Mouse (Mus musculus): ENCODE data around the gene Rab11a. TPM values are rescaled to one million over a fixed set of nuclear protein-coding genes. Genes with fewer than 3 reads are reported as not detected.
"Not testable (repeated sequence)": the region's sequence is repeated elsewhere in the genome, so short reads cannot be mapped to it uniquely, and the experiment has no call there.

The Rab11a gene
- total RNA-seq, 2 experiments from 2014 or later = 296 to 301 TPM

DNA sequence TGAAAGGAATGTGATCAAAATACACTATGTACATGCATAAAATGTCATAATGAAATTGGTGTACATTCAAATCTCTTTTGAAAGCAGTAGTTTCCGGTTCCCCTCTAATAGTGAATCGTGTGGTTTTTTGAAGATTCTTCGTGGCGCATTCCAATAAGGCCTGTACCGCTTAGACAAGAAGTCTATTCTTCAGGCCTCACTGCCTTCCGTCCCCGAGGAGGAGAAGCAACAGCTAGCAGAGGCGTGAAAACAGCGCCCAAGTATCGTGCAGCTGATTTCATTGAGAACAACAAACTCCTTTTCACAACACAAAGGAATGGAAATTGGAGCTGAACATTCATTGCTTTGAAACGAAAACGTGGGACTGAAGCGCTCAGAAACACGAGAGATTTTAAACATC, 20.5 kb upstream of the Rab11a start:
- DNase-seq (ENCODE audit: low spot score in 2 of 2) = peak in 1 of 2 experiments; percentile 41
- intact Hi-C loops (cut with DNase I) = no loop called here

GRCm38 (mm10) chr9:64752575-64752974, 15.0 kb upstream of the Rab11a start:
- no peak for DNase-seq (ENCODE audit: low spot score in 2 of 2)
- intact Hi-C loops (cut with DNase I) = no loop called here

- no peak for DNase-seq (ENCODE audit: low spot score in 2 of 2)
- intact Hi-C loops (cut with DNase I) = no loop called here
Measured at GRCm38 (mm10) chr9:64749314-64749713, 11.8 kb upstream of the Rab11a start.

DNA sequence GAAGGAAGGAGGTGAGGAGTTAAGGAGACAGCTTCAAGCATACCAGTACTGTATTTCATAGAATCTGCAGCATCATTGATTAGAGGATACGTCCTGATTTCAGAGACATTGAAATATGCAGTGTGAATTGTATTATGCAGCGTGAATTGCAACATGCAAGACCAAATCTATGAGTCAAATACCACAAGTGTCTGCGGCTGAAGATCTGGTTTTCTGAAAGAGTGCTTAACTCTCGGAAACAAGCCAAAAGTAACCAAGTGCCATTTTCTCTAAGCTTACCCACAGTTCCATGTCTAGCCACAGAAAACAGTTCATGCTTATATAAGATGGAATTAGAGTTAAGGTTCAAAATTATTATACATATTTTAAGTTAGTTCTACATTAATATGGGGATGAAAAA, 10.2 kb upstream of the Rab11a start:
- intact Hi-C loops (cut with DNase I) = no loop called here
- DNase-seq (ENCODE audit: low spot score in 2 of 2) = no peak

GRCm38 (mm10) chr9:64742453-64742852, 4.9 kb upstream of the Rab11a start:
- intact Hi-C loops (cut with DNase I) = no loop called here
- DNase-seq (ENCODE audit: low spot score in 2 of 2) = no peak

DNA sequence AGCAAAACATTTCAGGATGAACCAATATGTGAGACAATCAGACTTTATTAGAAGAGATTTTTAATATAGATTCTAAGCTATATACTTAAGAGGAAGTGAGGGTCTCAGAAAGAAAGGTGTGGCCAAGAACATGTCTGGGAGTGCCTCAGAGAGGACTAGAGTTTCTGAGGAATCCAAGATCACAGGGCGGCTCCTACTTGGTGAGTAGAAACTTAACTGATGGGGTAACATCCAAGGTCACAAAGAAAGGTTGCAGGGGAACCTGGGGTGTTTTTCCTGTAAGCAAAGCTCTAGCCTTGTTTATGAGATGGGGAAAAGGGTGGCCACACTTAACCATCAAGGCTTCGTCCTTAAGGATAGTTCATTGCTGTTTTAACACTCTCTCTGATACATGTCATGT, 1.4 kb upstream of the Rab11a start:
- intact Hi-C loops (cut with DNase I) = no loop called here
- no peak for DNase-seq (ENCODE audit: low spot score in 2 of 2)

GRCm38 (mm10) chr9:64736639-64737405, 736 bp downstream of the Rab11a start:
- peak; percentile 44 to 56 for DNase-seq (ENCODE audit: low spot score in 2 of 2)
- intact Hi-C loops (cut with DNase I) = no loop called here

DNA sequence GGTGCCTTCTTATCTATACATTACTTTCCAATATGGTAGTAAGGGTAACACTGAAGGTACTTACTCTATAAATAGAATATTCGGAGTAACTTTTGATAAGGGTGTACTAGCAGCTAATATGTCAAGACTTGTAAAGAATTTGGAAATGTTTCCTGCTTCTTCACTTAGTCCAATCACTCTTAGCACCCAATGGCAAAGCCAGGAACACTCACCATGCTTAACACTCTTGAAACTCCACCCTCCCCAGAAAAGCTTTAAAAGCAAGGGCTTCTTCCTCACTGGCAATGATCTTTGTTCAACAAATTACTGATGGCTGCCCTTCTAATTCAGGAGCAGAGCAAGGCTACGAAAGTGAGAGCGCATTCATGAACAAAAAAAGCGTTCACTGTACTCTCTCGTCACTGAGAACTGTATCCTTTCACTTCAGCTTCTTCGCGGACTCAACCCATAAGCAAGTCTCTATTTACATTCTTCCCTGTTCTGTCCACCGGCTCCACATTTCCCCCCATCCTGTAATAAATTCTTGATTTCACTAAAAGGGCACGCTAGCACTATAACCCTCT, 1.4 kb downstream of the Rab11a start:
- intact Hi-C loops (cut with DNase I) = no loop called here
- no peak for DNase-seq (ENCODE audit: low spot score in 2 of 2)

- intact Hi-C loops (cut with DNase I); DNase-seq (ENCODE audit: low spot score in 2 of 2): not testable (repeated sequence)
Measured at GRCm38 (mm10) chr9:64734992-64735391, 2.6 kb downstream of the Rab11a start.

DNA sequence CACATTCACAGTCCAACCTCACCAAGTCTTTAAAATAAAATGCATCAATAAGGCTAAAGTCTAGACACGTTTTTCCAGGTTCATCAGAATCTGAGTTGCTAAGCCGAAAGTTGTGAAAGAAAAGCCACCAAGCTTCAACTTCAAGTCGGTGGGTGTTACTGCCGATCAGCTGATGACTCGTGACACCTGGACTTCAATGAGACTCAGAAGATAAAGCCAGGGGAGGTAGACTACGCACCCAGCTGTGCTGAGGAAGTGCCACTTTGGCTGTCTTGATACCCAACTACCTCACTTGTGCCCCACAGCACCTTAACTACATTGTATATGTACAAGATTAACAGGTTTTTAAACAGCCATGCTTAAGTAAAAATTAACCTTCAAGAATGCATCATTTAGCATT, 3.4 kb downstream of the Rab11a start:
- DNase-seq (ENCODE audit: low spot score in 2 of 2) = no peak

DNA sequence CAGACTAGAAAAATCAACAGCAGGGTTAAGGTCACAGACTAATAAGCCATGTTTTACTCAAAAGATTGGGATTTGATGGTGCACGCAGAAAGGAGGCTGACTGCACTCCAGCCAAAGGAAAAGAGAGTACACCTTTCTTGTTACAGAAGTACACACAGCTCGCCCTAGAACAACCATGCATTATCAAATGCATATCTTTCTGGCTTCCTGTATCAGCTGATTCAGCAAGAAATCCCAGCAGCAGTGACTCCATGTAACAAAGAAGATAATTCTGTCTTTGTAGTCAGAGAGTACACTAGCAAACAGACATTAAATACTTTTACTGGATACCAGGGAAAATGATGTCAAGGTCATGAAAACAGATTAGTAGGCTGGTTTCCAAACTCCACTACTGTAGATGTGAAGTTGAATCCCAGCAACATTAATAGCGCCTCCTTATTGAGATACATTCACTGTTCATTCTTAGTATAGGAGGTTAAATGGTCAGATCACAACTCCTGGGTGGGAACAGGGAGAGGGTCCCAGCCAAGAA, 6.5 kb downstream of the Rab11a start:
- no peak for DNase-seq (ENCODE audit: low spot score in 2 of 2)
- intact Hi-C loops (cut with DNase I) = no loop called here

More for the DNA sequence above, 3.4 kb downstream of the Rab11a start:
- intact Hi-C loops (cut with DNase I) = no loop called here

- intact Hi-C loops (cut with DNase I) = no loop called here
- DNase-seq (ENCODE audit: low spot score in 2 of 2) = no peak
Measured at GRCm38 (mm10) chr9:64726454-64726853, 11.1 kb downstream of the Rab11a start.

DNA sequence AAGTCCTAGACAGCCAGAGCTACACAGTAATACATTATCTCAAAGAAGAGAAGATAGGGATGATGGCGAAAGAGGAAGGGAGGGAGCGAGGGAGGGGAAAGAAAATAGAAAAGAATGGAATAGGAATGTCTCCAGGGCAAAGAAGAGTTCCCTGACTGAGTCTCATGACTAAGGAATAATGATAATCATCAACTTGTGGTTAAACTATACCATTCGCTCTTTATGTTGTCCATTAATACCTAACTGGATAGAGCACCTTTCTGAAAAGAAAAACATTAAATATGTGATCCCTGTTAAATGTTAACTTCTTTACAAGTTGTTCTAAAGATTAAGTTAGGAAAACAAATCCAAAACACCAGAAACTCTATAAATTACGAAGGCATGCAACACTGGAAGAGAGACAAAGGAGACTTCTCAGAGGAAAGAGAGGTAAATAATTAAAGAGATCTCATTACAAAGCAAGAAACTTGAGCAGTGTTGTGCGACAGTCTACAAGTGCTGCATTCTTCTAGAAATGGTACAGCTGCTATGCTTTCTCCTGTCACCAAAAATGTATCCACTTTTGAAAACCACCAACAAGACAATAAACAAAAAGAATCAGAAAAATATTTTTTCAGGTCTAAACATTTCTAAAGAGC, 17.9 kb downstream of the Rab11a start:
- intact Hi-C loops (cut with DNase I) = no loop called here
- DNase-seq (ENCODE audit: low spot score in 2 of 2) = no peak

DNA sequence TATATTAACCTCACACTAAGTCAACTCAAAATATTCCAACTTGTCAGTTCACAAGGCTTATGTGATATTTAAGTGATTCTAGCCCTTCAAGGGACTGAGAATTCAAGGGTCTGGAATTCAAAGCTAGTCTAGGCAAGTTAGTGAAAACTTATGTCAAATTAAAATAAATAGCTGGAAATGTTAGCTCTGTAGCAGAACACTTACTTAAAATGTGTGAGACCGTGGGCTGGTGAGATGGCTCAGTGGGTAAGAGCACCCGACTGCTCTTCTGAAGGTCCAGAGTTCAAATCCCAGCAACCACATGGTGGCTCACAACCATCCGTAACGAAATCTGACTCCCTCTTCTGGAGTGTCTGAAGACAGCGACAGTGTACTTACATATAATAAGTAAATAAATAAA, 27.3 kb downstream of the Rab11a start:
- intact Hi-C loops (cut with DNase I); DNase-seq (ENCODE audit: low spot score in 2 of 2): not testable (repeated sequence)

DNA sequence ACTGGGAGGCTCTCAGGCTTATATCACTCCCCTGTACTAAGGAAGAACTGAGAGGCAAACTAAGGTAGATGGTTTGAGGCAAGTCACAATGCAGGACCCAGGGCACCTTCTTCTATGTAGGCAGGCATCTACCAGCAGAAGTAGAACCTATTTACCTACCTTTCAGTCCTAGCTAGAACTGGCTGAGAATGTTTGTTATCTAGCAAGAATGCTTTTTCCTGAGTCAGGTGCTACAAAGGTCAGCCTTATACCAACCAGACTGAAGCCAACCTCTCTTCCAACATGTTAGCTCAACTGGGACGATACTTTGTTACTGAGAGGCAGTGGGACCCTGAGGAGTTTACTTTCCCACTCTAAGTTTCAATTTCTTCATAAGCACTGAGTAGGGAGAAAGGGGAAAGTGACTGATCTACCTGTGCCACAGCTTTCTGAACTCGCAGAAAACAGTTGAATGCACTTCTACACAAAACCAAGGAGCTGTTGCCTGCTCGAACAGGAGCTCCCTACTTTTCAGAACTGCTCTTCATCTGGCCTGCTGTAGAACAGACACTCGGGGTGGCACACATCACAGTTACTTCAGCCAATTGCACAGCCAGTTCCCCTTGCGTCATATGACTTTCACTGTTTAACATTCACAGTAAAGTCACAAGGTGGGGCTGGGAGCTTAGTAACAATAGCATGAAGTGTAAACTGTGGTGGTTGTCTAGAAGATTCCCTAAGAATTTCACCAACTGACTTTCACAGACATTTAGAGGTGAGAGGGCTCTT, 33.3 kb downstream of the Rab11a start:
- intact Hi-C loops (cut with DNase I) = no loop called here

GRCm38 (mm10) chr9:64703420-64703965, 34.1 kb downstream of the Rab11a start:
- DNase-seq (ENCODE audit: low spot score in 2 of 2) = no peak

More for the DNA sequence above, 33.3 kb downstream of the Rab11a start:
- no peak for DNase-seq (ENCODE audit: low spot score in 2 of 2)

GRCm38 (mm10) chr9:64702937-64703336, 34.6 kb downstream of the Rab11a start:
- peak; percentile 45 to 51 for DNase-seq (ENCODE audit: low spot score in 2 of 2)
- intact Hi-C loops (cut with DNase I) = no loop called here

More at GRCm38 (mm10) chr9:64703420-64703965, 34.1 kb downstream of the Rab11a start:
- intact Hi-C loops (cut with DNase I) = no loop called here

DNA sequence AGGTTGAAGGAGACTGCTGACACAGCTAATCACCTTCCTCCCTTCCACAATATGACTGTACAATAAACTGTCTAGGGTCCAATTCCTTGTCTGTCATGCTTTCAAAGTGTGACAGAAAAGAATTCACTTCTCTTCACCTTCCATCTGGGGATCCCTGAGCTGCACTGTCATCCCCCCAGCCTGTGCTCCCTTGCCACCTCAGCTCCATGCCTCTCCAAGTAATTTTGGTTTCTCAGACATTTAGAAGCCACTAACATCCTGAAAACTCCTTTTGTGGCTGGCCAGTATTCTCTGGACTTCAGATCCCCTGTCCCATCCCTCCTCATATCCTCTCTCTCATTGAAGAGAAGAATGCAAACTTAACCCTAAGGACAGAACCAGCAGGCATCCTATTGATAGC, 35.2 kb downstream of the Rab11a start:
- no peak for DNase-seq (ENCODE audit: low spot score in 2 of 2)
- intact Hi-C loops (cut with DNase I) = no loop called here

DNA sequence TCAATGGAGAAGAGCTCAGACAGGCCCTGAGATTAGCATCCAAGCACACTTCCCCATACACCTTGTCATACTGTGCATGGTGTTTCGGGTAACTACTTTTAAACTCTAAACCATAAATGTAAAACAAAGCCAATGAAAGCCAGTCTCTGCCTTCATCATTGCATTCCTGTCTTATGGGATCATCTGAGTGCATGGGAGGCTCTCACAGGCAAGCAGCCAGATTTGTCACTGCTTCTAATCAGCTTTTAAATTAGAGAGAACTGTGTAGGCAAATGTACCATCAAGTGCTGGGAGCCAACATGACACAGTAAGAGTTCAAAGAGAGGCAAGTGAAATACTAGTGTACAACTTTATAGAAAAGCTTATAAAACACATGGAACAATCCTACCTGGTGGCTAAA, 35.9 kb downstream of the Rab11a start:
- peak; percentile 29 to 55 for DNase-seq (ENCODE audit: low spot score in 2 of 2)
- intact Hi-C loops (cut with DNase I) = no loop called here
